ENCODE assay signal across 9 mouse cellular contexts in genomic region chr17:47482401-47482800, GRCm38 (mm10). TPM values are rescaled to one million over a fixed set of nuclear protein-coding genes. Genes with fewer than 3 reads are reported as not detected.
DNase-seq lines count a peak whose midpoint lies in the region; ATAC-seq and TF ChIP-seq lines count a peak whose summit lies in the region.
"Had no signal": no experiment of that assay in that cellular context is flagged by ENCODE, and none has a peak within 500 bp of the region (broad histone marks: within the 10 kb centered on the region; RNA-seq: fewer than 3 reads in every experiment).

No protein-coding gene starts in this region.

- H3K4me2 ChIP-seq in forebrain, postnatal 0 days (ENCODE audit: low read depth), result no peak overlapping the region
- no peak overlapping the region for H3K4me2 ChIP-seq in forebrain, embryonic 13.5 days
- H3K4me2 ChIP-seq in liver, embryonic 12.5 days, result no peak overlapping the region

- DNase-seq in forebrain, postnatal 0 days, result peak; percentile 45
- peak; percentile 58 for DNase-seq in liver, adult 2 months (ENCODE audit: extremely low read depth, low read depth, low spot score)
- DNase-seq in ZHBTc4 (ENCODE audit: low read depth, low spot score), result peak; percentile 90
- DNase-seq in lung, postnatal 36 days, result peak; percentile 86
- peak; percentile 64 for DNase-seq in thymus, adult 2 months

- no peak for ATAC-seq in forebrain, postnatal 0 days
- no peak for ATAC-seq in forebrain, embryonic 13.5 days
- no peak for ATAC-seq in liver, embryonic 12.5 days
- ATAC-seq in erythroid progenitor cell, adult 5-6 weeks (replicated peaks; ENCODE audit: low FRiP score, poor library complexity, severe bottlenecking), result peak; percentile 62; the same call in 1 of the 2 replicates

- no peaks in the 10 kb centered on the region for H3K4me1 ChIP-seq in forebrain, postnatal 0 days (ENCODE audit: insufficient read depth)
- H3K4me1 ChIP-seq in forebrain, embryonic 13.5 days, result peaks cover 7% of the 10 kb centered on the region
- no peaks in the 10 kb centered on the region for H3K4me1 ChIP-seq in liver, adult 2 months (ENCODE audit: control insufficient read depth, insufficient read depth, low read length)
- peaks cover 38% of the 10 kb centered on the region for H3K4me1 ChIP-seq in liver, embryonic 12.5 days
- H3K4me1 ChIP-seq in thymus, adult 2 months (replicated peaks; ENCODE audit: control insufficient read depth, insufficient read depth, low read length), result peaks cover 20% of the 10 kb centered on the region

- no peak for TF ChIP-seq POLR2A in liver, adult 2 months (IDR thresholded peaks at IDR 0.05; ENCODE audit: extremely low read depth, insufficient read depth, low read length)
- no peak for TF ChIP-seq POLR2A in thymus, adult 2 months (IDR thresholded peaks at IDR 0.05; ENCODE audit: control insufficient read depth, extremely low read depth, insufficient read depth, low read length, poor library complexity)

- WGBS in forebrain, postnatal 0 days, result 31% methylated on average over 2 of the region's 2 CpGs
- 44% methylated on average over 2 of the region's 2 CpGs for WGBS in forebrain, embryonic 13.5 days
- WGBS in liver, adult 2 months, result 20% methylated on average over 2 of the region's 2 CpGs
- 36% methylated on average over 2 of the region's 2 CpGs for WGBS in liver, embryonic 12.5 days (ENCODE audit: insufficient replicate concordance)
- WGBS in thymus, adult 2 months, result 45% methylated on average over 2 of the region's 2 CpGs

- TF ChIP-seq CTCF in forebrain, postnatal 0 days (IDR thresholded peaks at IDR 0.05; ENCODE audit: low read depth), result peak; percentile 73
- TF ChIP-seq CTCF in liver, adult 2 months (IDR thresholded peaks at IDR 0.05; ENCODE audit: low read depth, low read length), result peak; percentile 93
- TF ChIP-seq CTCF in thymus, adult 2 months (IDR thresholded peaks at IDR 0.05; ENCODE audit: borderline replicate concordance, control insufficient read depth, extremely low read depth, insufficient read depth, low read length, poor library complexity), result no peak

- no peak overlapping the region for H3K27ac ChIP-seq in forebrain, postnatal 0 days (ENCODE audit: low read depth, low read length)
- H3K27ac ChIP-seq in forebrain, embryonic 13.5 days, result no peak overlapping the region
- no peak overlapping the region for H3K27ac ChIP-seq in liver, adult 2 months (replicated peaks; ENCODE audit: insufficient read depth, low read depth, low read length)
- no peak overlapping the region for H3K27ac ChIP-seq in liver, embryonic 12.5 days
- no peak overlapping the region for H3K27ac ChIP-seq in thymus, adult 2 months (ENCODE audit: control insufficient read depth, insufficient read depth, low read length)

- H3K79me2 ChIP-seq in liver, adult 2 months (ENCODE audit: control insufficient read depth, insufficient read depth, low read length), result no peaks in the 10 kb centered on the region

- no peaks in the 10 kb centered on the region for H3K9me3 ChIP-seq in forebrain, postnatal 0 days (ENCODE audit: low read length)
- no peaks in the 10 kb centered on the region for H3K9me3 ChIP-seq in forebrain, embryonic 13.5 days (replicated peaks)
- no peaks in the 10 kb centered on the region for H3K9me3 ChIP-seq in liver, embryonic 12.5 days (replicated peaks)

- H3K9ac ChIP-seq in forebrain, postnatal 0 days, result no peak overlapping the region
- no peak overlapping the region for H3K9ac ChIP-seq in forebrain, embryonic 13.5 days
- no peak overlapping the region for H3K9ac ChIP-seq in liver, adult 2 months (ENCODE audit: low read depth, low read length)
- no peak overlapping the region for H3K9ac ChIP-seq in liver, embryonic 12.5 days

- H3K36me3 ChIP-seq in forebrain, postnatal 0 days (ENCODE audit: insufficient read depth), result 0 out of 2 replicates have a peak, but pooled peaks cover 1% of the 10 kb centered on the region
- no peaks in the 10 kb centered on the region for H3K36me3 ChIP-seq in forebrain, embryonic 13.5 days (ENCODE audit: poor library complexity, severe bottlenecking)
- H3K36me3 ChIP-seq in liver, adult 2 months (ENCODE audit: control insufficient read depth, insufficient read depth, low read length), result no peaks in the 10 kb centered on the region
- 0 out of 2 replicates have a peak, but pooled peaks cover 1% of the 10 kb centered on the region for H3K36me3 ChIP-seq in liver, embryonic 12.5 days
- no peaks in the 10 kb centered on the region for H3K36me3 ChIP-seq in thymus, adult 2 months (ENCODE audit: control insufficient read depth, insufficient read depth, low read length)

- H3K4me3 ChIP-seq in forebrain, postnatal 0 days (ENCODE audit: low read depth, low read length), result no peak overlapping the region
- no peak overlapping the region for H3K4me3 ChIP-seq in forebrain, embryonic 13.5 days
- H3K4me3 ChIP-seq in liver, adult 2 months (ENCODE audit: insufficient read depth, low read depth, low read length), result no peak overlapping the region
- no peak overlapping the region for H3K4me3 ChIP-seq in liver, embryonic 12.5 days
- no peak overlapping the region for H3K4me3 ChIP-seq in thymus, adult 2 months (ENCODE audit: control insufficient read depth, insufficient read depth, low read length)

- no peaks in the 10 kb centered on the region for H3K27me3 ChIP-seq in forebrain, postnatal 0 days (ENCODE audit: insufficient read depth, low read length)
- H3K27me3 ChIP-seq in forebrain, embryonic 13.5 days, result no peaks in the 10 kb centered on the region
- H3K27me3 ChIP-seq in liver, adult 2 months (ENCODE audit: control insufficient read depth, insufficient read depth, low read length), result no peaks in the 10 kb centered on the region
- no peaks in the 10 kb centered on the region for H3K27me3 ChIP-seq in liver, embryonic 12.5 days (replicated peaks)
- H3K27me3 ChIP-seq in thymus, adult 2 months (ENCODE audit: control insufficient read depth, insufficient read depth, low read length), result no peaks in the 10 kb centered on the region

RNA-seq across cellular contexts. Expression of gene Taf8, which starts 19.7 kb away (rescaled TPM):
- 17.4 and 17.9 TPM in 2 replicates for total RNA-seq in forebrain, postnatal 0 days (2014; rRNA removed)
- 8.8 and 10.8 TPM in 2 replicates for polyA plus RNA-seq in forebrain, postnatal 0 days (2015; fragmentation: Nextera tagmentation; extraction: Ambion mirVana)
- polyA plus RNA-seq in forebrain, embryonic 13.5 days (2015; fragmentation: Nextera tagmentation; extraction: Ambion mirVana), result 26.5 and 31.0 TPM in 2 replicates
- 8.2 and 8.7 TPM in 2 replicates for total RNA-seq in liver, adult 2 months (2014; rRNA removed)
- polyA plus RNA-seq in liver, adult 2 months (2012; rRNA removed), result 7.8 and 9.6 TPM in 2 replicates
- 17.6 and 18.0 TPM in 2 replicates for polyA plus RNA-seq in liver, embryonic 12.5 days (2016; fragmentation: Nextera tagmentation; extraction: Ambion mirVana)
- total RNA-seq in erythroid progenitor cell, adult 5-6 weeks (2015; ENCODE audit: low replicate concordance), result 35.6 and 71.4 TPM in 2 replicates
- total RNA-seq in erythroid progenitor cell, adult 5-6 weeks (2017; ENCODE audit: low replicate concordance), result 54.4 and 71.9 TPM in 2 replicates
- 68.2 and 74.3 TPM in 2 replicates for polyA plus RNA-seq in thymus, adult 2 months (2012; rRNA removed)

RNA-seq across cellular contexts. Expression of gene Ccnd3, which starts 22.4 kb away (rescaled TPM):
- 26.3 and 42.6 TPM in 2 replicates for total RNA-seq in forebrain, postnatal 0 days (2014; rRNA removed)
- polyA plus RNA-seq in forebrain, postnatal 0 days (2015; fragmentation: Nextera tagmentation; extraction: Ambion mirVana), result 54.0 and 59.6 TPM in 2 replicates
- polyA plus RNA-seq in forebrain, embryonic 13.5 days (2015; fragmentation: Nextera tagmentation; extraction: Ambion mirVana), result 67.6 and 75.8 TPM in 2 replicates
- total RNA-seq in liver, adult 2 months (2014; rRNA removed), result 16.8 and 23.4 TPM in 2 replicates
- polyA plus RNA-seq in liver, adult 2 months (2012; rRNA removed), result 39.1 and 41.8 TPM in 2 replicates
- 546 and 555 TPM in 2 replicates for polyA plus RNA-seq in liver, embryonic 12.5 days (2016; fragmentation: Nextera tagmentation; extraction: Ambion mirVana)
- total RNA-seq in erythroid progenitor cell, adult 5-6 weeks (2015; ENCODE audit: low replicate concordance), result 360 and 366 TPM in 2 replicates
- 181 and 222 TPM in 2 replicates for total RNA-seq in erythroid progenitor cell, adult 5-6 weeks (2017; ENCODE audit: low replicate concordance)
- 1,622 and 2,069 TPM in 2 replicates for polyA plus RNA-seq in thymus, adult 2 months (2012; rRNA removed)

RNA-seq across cellular contexts. Expression of gene 1700001C19Rik, which starts 45.2 kb away (rescaled TPM):
- 0.14 and 0.31 TPM in 2 replicates for total RNA-seq in forebrain, postnatal 0 days (2014; rRNA removed)
- polyA plus RNA-seq in forebrain, postnatal 0 days (2015; fragmentation: Nextera tagmentation; extraction: Ambion mirVana), result 0.33 and 0.35 TPM in 2 replicates
- 0.28 and 0.42 TPM in 2 replicates for polyA plus RNA-seq in forebrain, embryonic 13.5 days (2015; fragmentation: Nextera tagmentation; extraction: Ambion mirVana)
- 12.2 and 16.2 TPM in 2 replicates for total RNA-seq in liver, adult 2 months (2014; rRNA removed)
- polyA plus RNA-seq in liver, adult 2 months (2012; rRNA removed), result 11.7 and 12.2 TPM in 2 replicates
- polyA plus RNA-seq in liver, embryonic 12.5 days (2016; fragmentation: Nextera tagmentation; extraction: Ambion mirVana), result 0.62 and 0.66 TPM in 2 replicates
- total RNA-seq in erythroid progenitor cell, adult 5-6 weeks (2015; ENCODE audit: low replicate concordance), result not detected in 2 replicates
- not detected in 2 replicates for total RNA-seq in erythroid progenitor cell, adult 5-6 weeks (2017; ENCODE audit: low replicate concordance)
- 0.11 and 0.26 TPM in 2 replicates for polyA plus RNA-seq in thymus, adult 2 months (2012; rRNA removed)
- total RNA-seq: left cerebral cortex, postnatal 10 days had no signal

RNA-seq across cellular contexts. Expression of gene AI661453, which starts 46.0 kb away (rescaled TPM):
- 0.05 and 0.08 TPM in 2 replicates for total RNA-seq in forebrain, postnatal 0 days (2014; rRNA removed)
- polyA plus RNA-seq in forebrain, postnatal 0 days (2015; fragmentation: Nextera tagmentation; extraction: Ambion mirVana), result 0.22 TPM in 1 of 2 replicates, not detected in the other
- polyA plus RNA-seq in forebrain, embryonic 13.5 days (2015; fragmentation: Nextera tagmentation; extraction: Ambion mirVana), result 0.13 and 0.16 TPM in 2 replicates
- 2.4 and 6.2 TPM in 2 replicates for total RNA-seq in liver, adult 2 months (2014; rRNA removed)
- 5.7 and 6.3 TPM in 2 replicates for polyA plus RNA-seq in liver, adult 2 months (2012; rRNA removed)
- polyA plus RNA-seq in liver, embryonic 12.5 days (2016; fragmentation: Nextera tagmentation; extraction: Ambion mirVana), result 0.10 and 0.31 TPM in 2 replicates
- 1.4 TPM in 1 of 2 replicates, not detected in the other for total RNA-seq in erythroid progenitor cell, adult 5-6 weeks (2015; ENCODE audit: low replicate concordance)
- total RNA-seq in erythroid progenitor cell, adult 5-6 weeks (2017; ENCODE audit: low replicate concordance), result not detected in 2 replicates
- 1.0 and 1.6 TPM in 2 replicates for polyA plus RNA-seq in thymus, adult 2 months (2012; rRNA removed)
